Mouse (Mus musculus): ENCODE data around the gene Rab10. TPM values are rescaled to one million over a fixed set of nuclear protein-coding genes. Genes with fewer than 3 reads are reported as not detected.
A peak's percentile ranks its signal among the peaks of the same experiment; 100 is the strongest.

Rab10 gene
- polyA plus RNA-seq, 1 experiment from 2014 or later, result 60.8 TPM

DNA sequence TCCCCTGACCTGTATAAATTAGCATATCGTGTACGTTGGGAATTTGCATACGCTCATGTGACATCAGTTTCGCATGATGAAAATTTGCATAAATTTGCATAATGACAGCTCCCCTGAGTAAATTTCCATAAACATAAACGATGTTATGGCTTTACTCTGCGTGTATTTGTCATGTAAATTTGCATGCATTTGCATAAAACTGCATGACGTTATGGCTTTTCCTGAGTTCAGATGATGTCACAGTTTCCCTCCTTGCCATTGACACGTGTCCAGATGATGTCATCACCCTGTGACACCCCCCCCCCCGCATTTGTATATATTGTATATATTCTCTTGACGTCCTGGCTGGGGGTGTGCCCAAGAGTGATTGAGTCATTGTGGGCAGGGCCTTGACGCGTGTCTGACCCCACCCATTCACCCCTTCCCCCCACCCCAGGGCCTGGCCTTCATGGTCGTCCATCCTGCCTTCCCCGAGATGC is 73.6 kb downstream of the Rab10 start:
- Histone ChIP-seq H3K4me2 (peak overlapping the region; percentile 77), H3K4me3 (peak overlapping the region; percentile 63), H3K9me3 (peaks cover 14% of the 10 kb centered on the region), H3K36me3 (peaks cover 44% of the 10 kb centered on the region), H3K4me1 (peaks cover 10% of the 10 kb centered on the region), H3K27me3 (replicated peaks) (no peaks in the 10 kb centered on the region), H3K27ac (replicated peaks) (peak overlapping the region; percentile 85), H3K9ac (peak overlapping the region; percentile 81)
- 73% methylated on average over 14 of the region's 14 CpGs for WGBS
- no peak for ATAC-seq (ENCODE audit: extremely low read depth, insufficient number of reproducible peaks, low FRiP score, low TSS enrichment)

GRCm38 (mm10) chr12:3235646-3236161 is 74.1 kb downstream of the Rab10 start:
- Histone ChIP-seq H3K27ac (replicated peaks) (peak overlapping the region; percentile 85), H3K4me2 (peak overlapping the region; percentile 77), H3K9me3 (peaks cover 14% of the 10 kb centered on the region), H3K4me1 (peaks cover 10% of the 10 kb centered on the region), H3K36me3 (peaks cover 42% of the 10 kb centered on the region), H3K4me3 (peak overlapping the region; percentile 63), H3K27me3 (replicated peaks) (no peaks in the 10 kb centered on the region), H3K9ac (peak overlapping the region; percentile 81)
- ATAC-seq (ENCODE audit: extremely low read depth, insufficient number of reproducible peaks, low FRiP score, low TSS enrichment), result peak; percentile 76
- 36% methylated on average over 39 of the region's 39 CpGs for WGBS

GRCm38 (mm10) chr12:3235124-3235631 is 74.6 kb downstream of the Rab10 start:
- Histone ChIP-seq H3K4me3 (peak overlapping the region; percentile 63), H3K36me3 (peaks cover 37% of the 10 kb centered on the region), H3K4me1 (peaks cover 10% of the 10 kb centered on the region), H3K9ac (peak overlapping the region; percentile 81), H3K27me3 (replicated peaks) (no peaks in the 10 kb centered on the region), H3K9me3 (peaks cover 14% of the 10 kb centered on the region), H3K4me2 (peak overlapping the region; percentile 77), H3K27ac (replicated peaks) (peak overlapping the region; percentile 85)
- ATAC-seq (ENCODE audit: extremely low read depth, insufficient number of reproducible peaks, low FRiP score, low TSS enrichment), result peak; percentile 81
- WGBS, result 23% methylated on average over 36 of the region's 36 CpGs

DNA sequence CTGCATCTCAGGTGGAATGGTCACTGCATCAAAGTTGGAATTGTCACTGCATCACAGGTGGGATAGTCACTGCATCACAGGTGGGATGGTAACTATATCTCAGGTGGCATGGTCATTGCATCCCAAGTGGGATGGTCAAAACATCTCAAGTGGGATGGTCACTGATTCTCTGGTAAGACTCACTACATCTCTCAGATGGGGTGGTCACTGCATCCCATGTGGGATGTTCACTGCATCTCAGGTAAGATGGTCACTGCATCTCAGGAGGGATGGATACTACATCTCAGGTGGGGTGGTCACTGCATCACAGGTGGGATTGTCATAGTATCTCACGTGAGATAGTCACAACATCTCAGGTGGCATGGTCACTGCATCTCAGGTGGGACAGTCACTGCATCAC is 75.7 kb downstream of the Rab10 start:
- Histone ChIP-seq H3K27me3 (replicated peaks) (no peaks in the 10 kb centered on the region), H3K36me3 (peaks cover 26% of the 10 kb centered on the region), H3K4me1 (peaks cover 10% of the 10 kb centered on the region), H3K4me2 (no peak overlapping the region), H3K4me3 (no peak overlapping the region), H3K9ac (no peak overlapping the region), H3K27ac (replicated peaks) (no peak overlapping the region), H3K9me3 (peaks cover 14% of the 10 kb centered on the region)
- no peak for ATAC-seq (ENCODE audit: extremely low read depth, insufficient number of reproducible peaks, low FRiP score, low TSS enrichment)
- 90% methylated on average over 1 of the region's 1 CpGs for WGBS

DNA sequence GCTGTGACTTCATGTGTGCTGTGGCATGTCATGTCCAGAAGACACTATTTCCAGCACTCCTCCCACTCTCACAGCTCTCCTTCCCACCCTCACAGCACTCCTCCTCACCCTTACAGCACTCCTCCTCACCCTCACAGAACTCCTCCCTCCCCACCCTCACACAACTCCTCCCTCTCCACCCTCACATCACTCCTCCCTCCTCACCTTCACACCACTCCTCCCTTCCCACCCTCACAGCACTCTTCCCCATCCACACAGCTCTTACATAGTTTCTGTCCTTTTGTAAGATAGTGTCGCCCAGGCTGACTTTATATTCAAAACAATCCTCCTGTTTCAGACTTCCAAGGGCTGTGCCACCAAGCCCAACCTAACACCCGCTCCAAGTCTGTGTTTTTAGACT is 86.4 kb downstream of the Rab10 start:
- Histone ChIP-seq H3K9me3 (no peaks in the 10 kb centered on the region), H3K27ac (replicated peaks) (no peak overlapping the region), H3K4me2 (no peak overlapping the region), H3K27me3 (replicated peaks) (no peaks in the 10 kb centered on the region), H3K4me3 (no peak overlapping the region), H3K9ac (no peak overlapping the region), H3K4me1 (no peaks in the 10 kb centered on the region), H3K36me3 (no peaks in the 10 kb centered on the region)
- no peak; the same call in 1 of the 2 replicates for ATAC-seq (ENCODE audit: extremely low read depth, insufficient number of reproducible peaks, low FRiP score, low TSS enrichment)
- WGBS, result 58% methylated on average over 2 of the region's 2 CpGs

- ATAC-seq (ENCODE audit: extremely low read depth, insufficient number of reproducible peaks, low FRiP score, low TSS enrichment), result no peak
- 40% methylated on average over 2 of the region's 2 CpGs for WGBS
- H3K9me3 ChIP-seq, result no peaks in the 10 kb centered on the region
- no peaks in the 10 kb centered on the region for H3K4me1 ChIP-seq
- H3K4me2 ChIP-seq, result no peak overlapping the region
- H3K27ac ChIP-seq (replicated peaks), result no peak overlapping the region
- H3K9ac ChIP-seq, result no peak overlapping the region
- no peaks in the 10 kb centered on the region for H3K36me3 ChIP-seq
- no peak overlapping the region for H3K4me3 ChIP-seq
- no peaks in the 10 kb centered on the region for H3K27me3 ChIP-seq (replicated peaks)
Measured at GRCm38 (mm10) chr12:3210181-3210580, 99.6 kb downstream of the Rab10 start.

- no peak overlapping the region for H3K27ac ChIP-seq (replicated peaks)
- ATAC-seq (ENCODE audit: extremely low read depth, insufficient number of reproducible peaks, low FRiP score, low TSS enrichment), result no peak
- H3K27me3 ChIP-seq (replicated peaks), result no peaks in the 10 kb centered on the region
- no peaks in the 10 kb centered on the region for H3K36me3 ChIP-seq
- H3K4me2 ChIP-seq, result no peak overlapping the region
- no peak overlapping the region for H3K9ac ChIP-seq
- no peak overlapping the region for H3K4me3 ChIP-seq
- H3K4me1 ChIP-seq, result no peaks in the 10 kb centered on the region
- no peaks in the 10 kb centered on the region for H3K9me3 ChIP-seq
- 42% methylated on average over 1 of the region's 1 CpGs for WGBS
Measured at GRCm38 (mm10) chr12:3209163-3209562, 100.6 kb downstream of the Rab10 start.

Other genes starting within 250 kb of the Rab10 start
- gene Kif3c, start 55.2 kb upstream of the Rab10 start, polyA plus RNA-seq (2015; fragmentation: Nextera tagmentation; extraction: Ambion mirVana), result 5.4 and 5.6 TPM in 2 replicates
- gene Asxl2, start 116.9 kb upstream of the Rab10 start, polyA plus RNA-seq (2015; fragmentation: Nextera tagmentation; extraction: Ambion mirVana), result 14.2 and 15.2 TPM in 2 replicates

All from heart, embryonic 13.5 days (tissue).